Mouse (Mus musculus) neural tube, embryonic 11.5 days (tissue): ENCODE measurements around the gene Cacna1g. TPM values are rescaled to one million over a fixed set of nuclear protein-coding genes. Genes with fewer than 3 reads are reported as not detected.
A peak's percentile ranks its signal among the peaks of the same experiment; 100 is the strongest.

Source experiments
- ATAC-seq: fragments of 200-750 bp; cut with Nextera tagmentation; 2 replicates; pipeline ENCODE4 v1.8.0; 2017; ENCODE audit warnings: moderate number of reproducible peaks, mild to moderate bottlenecking, moderate TSS enrichment, moderate library complexity; ENCODE audit not compliant: insufficient read depth, low FRiP score, low TSS enrichment
- DNase-seq: peaks from one replicate; pipeline ENCODE4 v3.0.0-alpha.2; 2015; ENCODE audit warnings: low spot score
- H3K27ac ChIP-seq: fragments of 300-500 bp; sonication (generic); 2 replicates; pipeline ENCODE4 v1.5.1; 2014; ENCODE audit warnings: low read depth, mild to moderate bottlenecking, low read length
- H3K27me3 ChIP-seq: fragments of 300-500 bp; sonication (generic); 2 replicates; pipeline ENCODE4 v1.6.1; 2014; ENCODE audit warnings: mild to moderate bottlenecking, low read length, mixed read lengths; ENCODE audit not compliant: control insufficient read depth, insufficient read depth
- H3K36me3 ChIP-seq: fragments of 300-500 bp; sonication (generic); 2 replicates; pipeline ENCODE4 v1.6.1; 2014; ENCODE audit warnings: mild to moderate bottlenecking, low read length, moderate library complexity, mixed read lengths; ENCODE audit not compliant: control insufficient read depth, insufficient read depth
- H3K4me1 ChIP-seq: fragments of 300-500 bp; sonication (generic); 2 replicates; pipeline ENCODE4 v1.6.1; 2014; ENCODE audit warnings: low read length, mixed read lengths; ENCODE audit not compliant: control insufficient read depth, insufficient read depth
- H3K4me2 ChIP-seq: fragments of 300-500 bp; sonication (generic); 2 replicates; pipeline ENCODE4 v1.6.1; 2014; ENCODE audit warnings: low read depth, mild to moderate bottlenecking, moderate library complexity
- H3K4me3 ChIP-seq: fragments of 300-500 bp; sonication (generic); 2 replicates; pipeline ENCODE4 v1.5.1; 2014; ENCODE audit warnings: low read depth, low read length
- H3K9ac ChIP-seq: fragments of 300-500 bp; sonication (generic); 2 replicates; pipeline ENCODE4 v1.6.1; 2014; ENCODE audit warnings: mild to moderate bottlenecking, low read length
- H3K9me3 ChIP-seq: fragments of 300-500 bp; sonication (generic); 2 replicates; pipeline ENCODE4 v1.6.1; 2016; ENCODE audit warnings: low read length; ENCODE audit not compliant: control insufficient read depth
- WGBS: fragments of 180-500 bp; shearing (Covaris S2); extraction: QIAGEN DNeasy Blood & Tissue Kit; methylation state at CpG from one replicate; pipeline ENCODE4 v1.1.7; 2014; 5-methylcytosine and 5-hydroxymethylcytosine counted together
- polyA plus RNA-seq: library from polyadenylated mRNA; unstranded; fragments of >200 nt; fragmentation: Nextera tagmentation; extraction: Ambion mirVana; gene quantifications from 2 replicates; pipeline ENCODE4 v1.2.1, GENCODE M21; 2014

Cacna1g gene
- polyA plus RNA-seq, 1 experiment from 2014 or later, result 9.0 TPM

DNA sequence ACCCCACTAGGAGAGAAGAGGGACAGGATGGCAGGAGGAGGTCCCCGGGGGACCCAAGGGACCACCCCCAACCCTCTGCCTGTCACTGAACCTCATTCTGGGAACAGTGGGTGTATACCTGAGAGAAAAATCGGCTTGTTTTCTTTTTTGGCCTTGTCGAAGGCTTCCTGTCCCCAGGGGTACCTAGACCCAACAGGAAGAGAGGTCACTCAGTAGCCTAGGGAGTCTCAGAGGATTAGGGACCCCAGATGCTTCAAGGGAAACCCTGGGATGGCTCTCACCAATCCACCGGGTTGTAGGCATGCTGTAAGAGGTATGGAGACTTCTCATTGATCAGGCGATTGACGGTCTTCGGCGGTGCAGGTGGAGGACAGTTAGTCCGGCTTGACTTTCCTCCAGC, 10.6 kb upstream of the Cacna1g start:
- H3K27ac ChIP-seq, result no peak overlapping the region
- WGBS, result 87% methylated on average over 9 of the region's 9 CpGs

DNA sequence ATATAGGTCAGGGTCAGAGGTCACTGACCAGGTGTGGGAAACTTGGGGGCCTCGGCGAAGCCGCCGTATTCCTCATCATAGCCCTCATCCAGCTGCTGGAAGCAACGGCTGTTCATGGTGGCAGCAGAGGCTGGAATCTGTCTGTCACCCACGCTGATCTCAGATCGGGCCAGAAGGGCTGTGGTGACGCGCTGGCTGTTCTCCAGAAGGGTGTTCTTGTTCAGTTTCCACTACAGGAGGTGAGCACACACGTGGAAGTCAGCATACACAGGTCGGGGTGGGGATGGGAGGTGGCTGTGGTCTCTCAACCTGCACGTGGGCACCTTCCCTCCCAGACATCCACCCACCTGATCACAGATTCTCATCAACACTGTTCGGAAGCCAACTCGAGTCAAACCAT, 9.9 kb upstream of the Cacna1g start:
- Histone ChIP-seq H3K36me3 (no peaks in the 10 kb centered on the region), H3K27me3 (no peaks in the 10 kb centered on the region; the same call in 1 of the 2 replicates), H3K4me3 (no peak overlapping the region), H3K4me2 (no peak overlapping the region), H3K27ac (no peak overlapping the region), H3K9ac (no peak overlapping the region), H3K4me1 (no peaks in the 10 kb centered on the region), H3K9me3 (no peaks in the 10 kb centered on the region)
- ATAC-seq (no peak), DNase-seq (no peak)
- WGBS, result 74% methylated on average over 14 of the region's 14 CpGs

More for the DNA sequence above, 10.6 kb upstream of the Cacna1g start:
- Histone ChIP-seq H3K9me3 (no peaks in the 10 kb centered on the region), H3K36me3 (no peaks in the 10 kb centered on the region), H3K27me3 (no peaks in the 10 kb centered on the region; the same call in 1 of the 2 replicates), H3K4me1 (no peaks in the 10 kb centered on the region), H3K9ac (no peak overlapping the region), H3K4me2 (no peak overlapping the region), H3K4me3 (no peak overlapping the region)
- no peak for ATAC-seq
- no peak for DNase-seq

DNA sequence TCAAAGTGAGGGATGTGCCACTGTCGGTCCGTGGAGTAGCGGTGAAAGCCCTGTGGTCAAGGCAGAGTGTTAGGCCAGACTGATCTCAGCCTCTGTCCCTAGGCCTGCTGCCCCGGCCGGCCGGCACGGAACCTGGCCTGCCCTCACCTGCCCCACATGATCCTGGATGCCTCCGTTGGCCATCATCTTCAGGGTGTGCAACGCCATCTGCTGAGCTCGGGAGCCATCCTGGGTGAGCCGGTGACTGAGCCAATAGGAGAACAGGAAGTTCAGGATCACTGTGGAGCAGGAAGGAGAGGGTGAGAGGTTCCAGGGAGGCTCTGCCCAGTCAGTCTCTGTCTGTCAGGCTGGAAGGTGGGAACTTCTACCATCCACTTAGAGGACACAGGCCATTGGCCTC, 9.4 kb upstream of the Cacna1g start:
- H3K9ac ChIP-seq, result no peak overlapping the region
- no peaks in the 10 kb centered on the region; the same call in 1 of the 2 replicates for H3K27me3 ChIP-seq
- WGBS, result 70% methylated on average over 11 of the region's 11 CpGs
- H3K36me3 ChIP-seq, result no peaks in the 10 kb centered on the region
- H3K4me1 ChIP-seq, result no peaks in the 10 kb centered on the region
- DNase-seq (no peak), ATAC-seq (no peak)
- no peak overlapping the region for H3K4me3 ChIP-seq
- no peak overlapping the region for H3K27ac ChIP-seq
- H3K9me3 ChIP-seq, result no peaks in the 10 kb centered on the region
- no peak overlapping the region for H3K4me2 ChIP-seq

DNA sequence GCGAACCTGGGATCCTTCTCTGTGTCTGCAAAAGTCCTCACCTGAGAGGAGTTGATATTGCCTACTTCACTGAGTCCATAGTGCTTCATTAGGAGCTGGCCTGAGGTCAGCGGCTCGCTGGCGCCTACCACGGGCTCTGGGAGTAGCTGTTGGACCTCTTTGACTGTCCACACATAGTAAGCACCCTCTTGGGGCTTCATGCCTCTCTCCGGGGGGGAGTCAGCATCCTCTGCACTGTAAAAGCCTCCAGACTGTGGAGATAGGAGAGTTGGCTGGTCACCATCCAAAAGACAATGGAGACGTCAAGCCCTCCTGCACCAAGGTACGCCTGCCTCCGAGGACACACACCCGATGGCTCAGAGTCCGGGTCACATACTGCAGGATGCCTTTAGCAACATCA, 8.7 kb upstream of the Cacna1g start:
- Histone ChIP-seq H3K4me3 (no peak overlapping the region), H3K27me3 (no peaks in the 10 kb centered on the region), H3K36me3 (no peaks in the 10 kb centered on the region), H3K27ac (no peak overlapping the region), H3K9me3 (no peaks in the 10 kb centered on the region), H3K4me1 (no peaks in the 10 kb centered on the region), H3K4me2 (no peak overlapping the region), H3K9ac (no peak overlapping the region)
- DNase-seq, result no peak
- 95% methylated on average over 11 of the region's 11 CpGs for WGBS
- ATAC-seq, result no peak

DNA sequence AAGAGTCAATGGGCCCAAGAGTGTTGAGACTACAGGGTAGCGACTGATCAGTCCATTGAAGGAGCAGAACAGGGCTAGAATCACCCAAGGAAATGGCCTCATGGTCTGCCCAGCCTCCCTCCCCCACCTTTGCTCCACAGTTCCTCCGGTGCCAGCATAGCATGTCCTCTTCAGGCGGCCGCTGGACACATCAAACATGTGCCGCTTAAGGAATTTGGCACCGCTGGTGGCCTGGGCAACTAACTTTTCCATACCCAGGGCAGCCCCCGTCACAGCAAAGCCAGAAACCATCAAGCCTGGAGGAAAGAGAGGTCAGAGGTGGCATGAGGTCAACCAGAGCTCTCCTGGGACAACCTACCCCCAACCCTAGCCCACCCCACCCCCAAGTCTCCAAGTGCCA, 8.0 kb upstream of the Cacna1g start:
- Histone ChIP-seq H3K9ac (no peak overlapping the region), H3K4me3 (no peak overlapping the region), H3K4me2 (no peak overlapping the region), H3K9me3 (no peaks in the 10 kb centered on the region), H3K36me3 (no peaks in the 10 kb centered on the region), H3K27ac (no peak overlapping the region), H3K27me3 (no peaks in the 10 kb centered on the region), H3K4me1 (no peaks in the 10 kb centered on the region)
- no peak for ATAC-seq
- 91% methylated on average over 7 of the region's 7 CpGs for WGBS
- no peak for DNase-seq

DNA sequence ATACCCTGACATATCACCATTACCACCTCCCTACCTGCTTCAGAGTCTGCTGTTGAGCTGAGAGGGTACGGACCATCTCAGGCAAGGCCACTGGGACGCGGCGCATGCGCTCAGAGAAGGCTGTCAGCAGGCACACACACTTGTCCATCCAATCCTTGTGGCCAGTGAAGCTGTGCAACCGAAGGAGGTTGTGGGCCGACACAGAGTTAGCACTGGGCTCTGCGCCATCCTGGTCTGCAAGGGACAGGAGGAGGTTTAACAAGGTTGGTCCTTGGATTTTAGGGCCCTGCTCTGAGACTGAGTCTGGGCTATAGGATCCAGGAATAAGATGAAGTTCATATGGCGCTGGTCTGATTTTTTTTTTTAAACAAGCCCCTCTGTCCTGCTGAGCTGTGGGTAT, 6.4 kb upstream of the Cacna1g start:
- no peak for ATAC-seq

DNA sequence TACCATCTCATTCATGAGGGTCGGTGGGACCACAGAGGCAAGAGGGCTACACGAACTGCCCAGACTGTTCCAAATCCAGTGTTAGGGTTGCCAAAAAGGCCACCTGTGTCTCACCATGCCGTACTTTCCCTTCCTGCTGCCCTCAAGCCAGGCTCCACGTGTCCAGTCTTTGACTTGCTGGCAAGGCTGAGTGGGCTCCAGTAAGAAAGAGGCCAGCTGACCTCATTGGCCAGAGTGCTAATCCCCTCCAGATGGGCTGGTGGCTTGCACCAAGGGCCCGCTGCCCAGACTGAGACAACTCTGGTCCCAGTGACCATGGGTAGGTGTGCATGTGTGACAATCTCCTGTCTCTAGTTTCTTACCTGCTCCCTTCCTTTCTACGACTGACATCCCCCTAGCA, 3.7 kb upstream of the Cacna1g start:
- 82% methylated on average over 6 of the region's 6 CpGs for WGBS
- no peak overlapping the region for H3K4me2 ChIP-seq
- no peaks in the 10 kb centered on the region for H3K9me3 ChIP-seq
- peaks cover 16% of the 10 kb centered on the region; the same call in 1 of the 2 replicates for H3K4me1 ChIP-seq
- DNase-seq, result no peak
- H3K4me3 ChIP-seq, result no peak overlapping the region
- peaks cover 29% of the 10 kb centered on the region for H3K27me3 ChIP-seq
- no peak overlapping the region for H3K9ac ChIP-seq
- H3K36me3 ChIP-seq, result no peaks in the 10 kb centered on the region
- no peak for ATAC-seq
- no peak overlapping the region for H3K27ac ChIP-seq

More for the DNA sequence above, 6.4 kb upstream of the Cacna1g start:
- H3K27me3 ChIP-seq, result peaks cover 11% of the 10 kb centered on the region
- no peak overlapping the region for H3K4me3 ChIP-seq
- H3K36me3 ChIP-seq, result no peaks in the 10 kb centered on the region
- H3K9me3 ChIP-seq, result no peaks in the 10 kb centered on the region
- 92% methylated on average over 9 of the region's 9 CpGs for WGBS
- 0 out of 2 replicates have a peak, but pooled peaks cover 4% of the 10 kb centered on the region for H3K4me1 ChIP-seq
- no peak for DNase-seq
- H3K4me2 ChIP-seq, result no peak overlapping the region
- H3K9ac ChIP-seq, result no peak overlapping the region
- H3K27ac ChIP-seq, result no peak overlapping the region

DNA sequence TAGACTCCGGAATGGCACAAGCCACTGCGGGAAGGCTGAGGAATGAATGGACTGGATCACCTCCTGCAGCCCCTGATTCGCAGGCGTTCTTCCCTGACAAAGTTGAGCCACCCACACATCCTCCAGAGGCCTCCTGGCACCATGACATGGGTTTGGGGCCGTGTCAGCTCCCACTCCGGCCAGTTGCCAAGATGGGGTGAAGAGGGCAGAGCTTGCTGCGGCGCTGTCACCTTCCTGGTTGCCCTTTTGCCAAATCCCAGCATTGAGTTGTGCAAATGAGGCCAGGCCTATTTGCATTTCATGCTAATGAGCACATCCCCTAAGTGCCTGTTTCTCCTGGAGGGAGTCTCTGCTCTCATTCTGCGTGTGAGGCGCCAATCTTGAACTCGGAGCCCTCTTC, 1.7 kb upstream of the Cacna1g start:
- no peak for DNase-seq
- no peaks in the 10 kb centered on the region for H3K36me3 ChIP-seq
- H3K9ac ChIP-seq, result no peak overlapping the region
- H3K27ac ChIP-seq, result no peak overlapping the region
- peaks cover 21% of the 10 kb centered on the region for H3K4me1 ChIP-seq
- H3K9me3 ChIP-seq, result no peaks in the 10 kb centered on the region
- 16% methylated on average over 11 of the region's 11 CpGs for WGBS
- H3K4me3 ChIP-seq, result no peak overlapping the region
- ATAC-seq, result no peak
- peaks cover 36% of the 10 kb centered on the region for H3K27me3 ChIP-seq
- no peak overlapping the region for H3K4me2 ChIP-seq

DNA sequence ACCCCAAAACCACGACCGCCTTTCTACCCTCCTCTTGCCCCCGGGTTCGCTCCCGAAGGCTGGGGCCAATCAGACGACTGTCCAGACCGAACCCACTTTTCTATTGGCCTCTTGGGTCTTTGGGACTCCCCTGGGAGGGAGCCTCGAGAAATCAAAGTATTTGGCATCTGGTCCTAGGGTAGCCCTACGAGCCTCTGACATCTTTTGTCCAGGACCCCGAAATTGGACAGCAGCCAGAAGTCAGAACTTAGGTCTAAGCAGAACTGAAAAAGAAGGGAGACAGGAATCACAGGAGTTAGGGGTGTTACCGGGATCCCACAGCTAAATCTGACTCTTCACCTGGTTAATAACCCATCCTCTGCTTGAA, 529 bp upstream of the Cacna1g start:
- no peak for DNase-seq
- H3K4me1 ChIP-seq, result peaks cover 31% of the 10 kb centered on the region
- WGBS, result 2% methylated on average over 11 of the region's 11 CpGs

More for the DNA sequence above, 529 bp upstream of the Cacna1g start:
- Histone ChIP-seq H3K27ac (no peak overlapping the region), H3K4me2 (peak overlapping the region; percentile 98), H3K9me3 (no peaks in the 10 kb centered on the region), H3K27me3 (peaks cover 36% of the 10 kb centered on the region), H3K4me3 (peak overlapping the region; percentile 69), H3K36me3 (no peaks in the 10 kb centered on the region), H3K9ac (no peak overlapping the region)
- no peak for ATAC-seq
